Mouse (Mus musculus): Measurements from ENCODE around the gene Fst. TPM values are rescaled to one million over a fixed set of nuclear protein-coding genes. Genes with fewer than 3 reads are reported as not detected.

Gene Fst
- total RNA-seq, 1 experiment from 2014 or later = 5.6 TPM

GRCm38 (mm10) chr13:114412326-114412725 is 46.4 kb downstream of the Fst start:
- no peak for DNase-seq

- DNase-seq = no peak
Observed at GRCm38 (mm10) chr13:114406866-114407265, 51.9 kb downstream of the Fst start.

GRCm38 (mm10) chr13:114406424-114406823 is 52.3 kb downstream of the Fst start:
- no peak for DNase-seq

- no peak for DNase-seq
Observed at GRCm38 (mm10) chr13:114405100-114405715, 53.5 kb downstream of the Fst start.

Other genes starting within 250 kb of the Fst start
- gene Ndufs4, start 70.7 kb downstream of the Fst start, total RNA-seq (2021) = 212 and 215 TPM in 2 replicates